Mouse (Mus musculus) lung, adult 2 months (tissue): ENCODE results near the gene Slit3.

Experiments used
- CTCF ChIP-seq: fragments of 200-500 bp; IDR thresholded peaks from 2 replicates; pipeline ENCODE4 v1.5.1; 2011; ENCODE audit warnings: mild to moderate bottlenecking, low read length, control low read depth; ENCODE audit not compliant: insufficient read depth
- POLR2A ChIP-seq: fragments of 200-500 bp; IDR thresholded peaks from 2 replicates; pipeline ENCODE4 v1.6.1; 2011; ENCODE audit warnings: low read depth, mild to moderate bottlenecking, control low read depth, low read length, borderline replicate concordance; ENCODE audit errors: extremely low read depth

DNA sequence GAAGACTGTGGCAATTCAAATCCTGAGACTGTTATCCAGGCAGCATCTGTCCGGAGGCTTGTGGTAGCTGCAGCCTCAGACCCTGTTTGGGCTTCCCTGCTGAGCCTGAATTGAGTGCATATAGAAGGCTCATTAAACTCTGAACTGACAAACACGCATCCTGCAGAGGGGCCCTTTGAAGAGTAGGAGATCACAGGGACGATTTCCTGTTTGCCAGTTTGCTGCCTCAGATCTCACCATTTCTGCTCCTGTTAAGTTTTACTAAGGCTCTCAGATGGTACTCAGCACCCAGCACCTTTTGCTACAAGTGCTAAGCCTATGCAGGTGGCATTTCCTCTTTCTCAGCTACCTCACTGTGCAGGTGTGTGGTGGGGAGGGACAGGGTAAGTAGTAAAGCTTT is 205.3 kb downstream of the Slit3 start:
- TF ChIP-seq CTCF (no peak), POLR2A (no peak)
